Comparison of ENCODE assay signal across 26 mouse cellular contexts in the genomic region with DNA sequence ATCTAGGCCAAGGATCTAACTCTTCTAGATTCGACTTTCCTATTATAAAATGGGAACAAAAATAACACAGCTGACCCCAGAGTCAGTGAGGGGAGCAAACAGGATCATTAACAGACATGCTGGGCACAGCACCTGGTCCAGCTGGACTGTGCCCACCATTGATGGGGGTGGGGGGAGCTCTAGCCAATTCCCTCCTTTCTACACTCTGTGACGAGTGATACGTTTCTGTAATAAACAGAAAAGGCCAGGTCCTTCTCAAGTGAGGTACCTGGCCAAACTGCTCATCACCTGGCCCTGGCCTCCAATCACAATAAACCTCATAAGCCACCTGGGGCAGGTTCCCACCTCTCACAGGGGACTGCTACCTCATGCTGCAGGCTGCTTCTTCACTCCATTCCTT.
"Had no signal": no experiment of that assay in that cellular context is flagged by ENCODE, and none has a peak within 500 bp of the region (broad histone marks: within the 10 kb centered on the region; RNA-seq: fewer than 3 reads in every experiment).

No protein-coding gene starts in this region.

- H3K36me3 ChIP-seq: embryonic facial prominence, embryonic 10.5 days; embryonic facial prominence, embryonic 12.5 days; embryonic facial prominence, embryonic 13.5 days; embryonic facial prominence, embryonic 15.5 days; forebrain, embryonic 10.5 days; forebrain, embryonic 12.5 days; forebrain, embryonic 15.5 days had no signal

- DNase-seq: cerebellum, adult 8-10 months; cerebellum, adult 9-10 months; cerebellum, adult 9-11 months; cerebellum, postnatal 25 days; cerebellum, postnatal 36 days; embryo, embryonic 11 days; forebrain, postnatal 0 days; gastrocnemius, adult 2 months; gastrocnemius, postnatal 10 days; gastrocnemius, postnatal 14 days; gastrocnemius, postnatal 25 days; gastrocnemius, postnatal 36 days; heart, adult 11 months; heart, adult 18-20 months; heart, adult 2 months had no signal

- H3K4me1 ChIP-seq: embryonic facial prominence, embryonic 10.5 days; embryonic facial prominence, embryonic 12.5 days; embryonic facial prominence, embryonic 13.5 days; embryonic facial prominence, embryonic 15.5 days; forebrain, embryonic 10.5 days; forebrain, embryonic 12.5 days had no signal

- H3K27me3 ChIP-seq: embryonic facial prominence, embryonic 12.5 days; embryonic facial prominence, embryonic 13.5 days; embryonic facial prominence, embryonic 15.5 days; forebrain, embryonic 12.5 days; forebrain, embryonic 13.5 days; forebrain, embryonic 15.5 days had no signal

- H3K9ac ChIP-seq: embryonic facial prominence, embryonic 12.5 days; embryonic facial prominence, embryonic 13.5 days; embryonic facial prominence, embryonic 15.5 days; forebrain, embryonic 12.5 days; forebrain, embryonic 13.5 days; forebrain, embryonic 15.5 days; forebrain, postnatal 0 days had no signal

- H3K27ac ChIP-seq: embryonic facial prominence, embryonic 10.5 days; embryonic facial prominence, embryonic 12.5 days; embryonic facial prominence, embryonic 13.5 days; embryonic facial prominence, embryonic 15.5 days; forebrain, embryonic 10.5 days; forebrain, embryonic 12.5 days; forebrain, embryonic 13.5 days; forebrain, embryonic 15.5 days; gastrocnemius, adult 2 months; heart, adult 2 months had no signal

- H3K4me3 ChIP-seq: embryonic facial prominence, embryonic 10.5 days; embryonic facial prominence, embryonic 12.5 days; embryonic facial prominence, embryonic 13.5 days; embryonic facial prominence, embryonic 15.5 days; erythroblast, embryonic 14.5 days; forebrain, embryonic 10.5 days; forebrain, embryonic 12.5 days; forebrain, embryonic 13.5 days; forebrain, embryonic 15.5 days; gastrocnemius, adult 2 months; heart, adult 2 months had no signal

- ATAC-seq: forebrain, embryonic 13.5 days; forebrain, embryonic 14.5 days; forebrain, embryonic 15.5 days; forebrain, embryonic 16.5 days; forebrain, postnatal 0 days had no signal

- H3K9me3 ChIP-seq: embryonic facial prominence, embryonic 10.5 days; embryonic facial prominence, embryonic 12.5 days; forebrain, embryonic 15.5 days had no signal

- H3K4me2 ChIP-seq: embryonic facial prominence, embryonic 12.5 days; embryonic facial prominence, embryonic 13.5 days; embryonic facial prominence, embryonic 15.5 days; forebrain, embryonic 12.5 days; forebrain, embryonic 13.5 days; forebrain, embryonic 15.5 days had no signal
